Mouse (Mus musculus) cerebellum, postnatal 14 days (tissue): ENCODE results near the gene Rnf220.

Source experiments
- DNase-seq, 2 experiments: peaks; one replicate each; pipeline ENCODE4 v3.0.0; 2021; ENCODE audit warnings: mixed read lengths in 2 of 2

Rnf220 gene

GRCm38 (mm10) chr4:117339796-117340195 lies 157.1 kb downstream of the Rnf220 start:
- no peak for DNase-seq

- no peak for DNase-seq
Measured at GRCm38 (mm10) chr4:117330836-117331475, 165.9 kb downstream of the Rnf220 start.

GRCm38 (mm10) chr4:117330132-117330531 lies 166.7 kb downstream of the Rnf220 start:
- DNase-seq: peak in 1 of 2 experiments; percentile 23

DNA sequence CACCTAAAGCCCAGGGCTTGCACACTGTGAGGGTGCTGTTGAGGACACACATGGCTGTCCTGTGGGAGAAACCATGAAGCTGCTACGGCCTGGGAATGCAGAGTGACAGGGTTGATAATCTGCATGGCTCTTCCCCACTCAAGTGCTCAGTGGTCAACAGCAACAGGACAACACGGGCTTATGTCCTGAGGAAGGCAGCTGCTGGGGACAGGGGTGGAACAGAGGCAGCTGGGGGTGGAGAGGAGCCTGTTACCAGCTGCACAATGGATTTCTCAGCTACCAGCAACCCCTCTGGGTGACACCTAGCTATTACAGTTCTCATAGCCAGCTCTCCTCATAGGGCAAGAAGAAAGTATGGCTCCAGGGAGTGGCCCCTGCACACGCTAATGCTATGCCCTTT lies 169.9 kb downstream of the Rnf220 start:
- no peak for DNase-seq

DNA sequence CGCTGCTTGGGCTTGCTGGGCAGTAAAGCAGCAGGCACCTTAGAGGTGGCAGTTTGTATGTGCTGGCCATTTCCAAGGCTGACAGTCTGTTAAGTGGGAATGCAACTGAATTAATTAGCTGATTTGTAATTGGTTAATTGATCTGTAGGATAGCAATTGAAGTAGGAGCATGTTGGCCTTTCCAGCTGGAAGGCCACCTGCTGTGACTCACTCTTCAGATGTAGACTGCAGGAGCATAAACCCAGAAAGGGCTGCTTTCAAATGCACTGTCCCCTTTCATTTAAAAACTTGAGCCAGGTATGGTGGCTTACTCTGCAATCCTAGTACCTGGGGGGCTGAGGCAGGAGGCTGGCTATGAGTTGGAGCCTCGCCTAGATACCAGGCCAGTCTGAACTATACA lies 171.8 kb downstream of the Rnf220 start:
- no peak for DNase-seq

DNA sequence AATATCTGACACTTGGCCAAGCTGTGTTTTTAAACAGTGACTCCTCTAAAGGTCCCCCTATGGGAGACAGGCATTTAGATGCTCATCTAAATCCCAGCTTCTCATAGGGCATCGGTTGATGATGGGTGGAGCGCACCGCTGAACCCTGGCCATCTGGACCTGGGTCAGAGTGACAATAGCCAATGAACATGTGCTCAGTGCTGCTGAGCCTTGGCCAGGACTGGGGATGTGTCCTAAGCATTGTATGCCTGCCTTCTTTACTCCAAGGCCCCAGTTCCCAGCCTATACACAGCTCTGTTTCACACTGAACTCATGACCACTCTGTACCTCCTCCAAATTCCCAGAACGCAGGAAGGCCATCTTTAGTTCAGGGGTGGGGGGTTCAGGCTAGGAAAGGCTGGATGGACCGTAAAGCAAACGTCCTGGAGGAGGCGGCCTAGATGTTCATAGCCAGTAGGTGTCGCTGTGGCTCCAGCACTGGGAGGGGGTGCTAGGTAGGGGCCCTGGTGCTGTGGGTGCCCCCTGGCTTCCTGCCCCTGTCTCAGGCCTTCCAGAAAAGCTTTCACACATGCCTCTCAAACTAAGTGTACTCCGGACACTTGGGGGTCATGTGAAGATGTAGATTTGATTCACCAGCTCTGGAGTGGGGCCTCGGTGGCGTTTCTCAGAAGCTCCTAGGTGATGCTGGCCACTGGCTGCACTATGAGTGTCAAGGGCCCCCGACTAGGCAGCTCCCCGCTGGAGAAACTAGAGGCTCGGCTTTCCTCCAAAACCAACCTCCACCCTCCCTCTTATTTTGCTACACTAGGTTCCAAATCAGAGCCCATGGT lies 173.1 kb downstream of the Rnf220 start:
- DNase-seq: peak; percentile 56 to 74

DNA sequence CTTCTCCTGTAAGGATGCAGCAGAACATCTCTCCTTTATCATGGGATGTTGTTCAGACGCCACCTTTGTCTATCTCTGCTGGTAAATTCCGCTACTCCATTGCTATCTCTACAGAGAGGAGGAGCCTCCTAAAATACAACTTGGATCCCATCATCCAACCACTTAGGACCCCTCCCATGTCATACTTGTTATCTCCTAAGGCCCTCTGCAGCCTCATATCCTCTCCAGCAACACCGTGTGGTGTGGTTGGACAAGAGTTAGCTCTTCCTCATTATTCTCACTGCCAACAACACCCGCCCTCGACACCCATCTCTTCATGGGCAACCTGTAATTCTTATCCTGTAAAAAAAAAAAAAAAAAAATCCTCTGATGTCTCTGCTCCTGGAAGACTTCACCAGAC lies 175.8 kb downstream of the Rnf220 start:
- DNase-seq: no peak

GRCm38 (mm10) chr4:117318508-117318907 lies 178.3 kb downstream of the Rnf220 start:
- no peak for DNase-seq

DNA sequence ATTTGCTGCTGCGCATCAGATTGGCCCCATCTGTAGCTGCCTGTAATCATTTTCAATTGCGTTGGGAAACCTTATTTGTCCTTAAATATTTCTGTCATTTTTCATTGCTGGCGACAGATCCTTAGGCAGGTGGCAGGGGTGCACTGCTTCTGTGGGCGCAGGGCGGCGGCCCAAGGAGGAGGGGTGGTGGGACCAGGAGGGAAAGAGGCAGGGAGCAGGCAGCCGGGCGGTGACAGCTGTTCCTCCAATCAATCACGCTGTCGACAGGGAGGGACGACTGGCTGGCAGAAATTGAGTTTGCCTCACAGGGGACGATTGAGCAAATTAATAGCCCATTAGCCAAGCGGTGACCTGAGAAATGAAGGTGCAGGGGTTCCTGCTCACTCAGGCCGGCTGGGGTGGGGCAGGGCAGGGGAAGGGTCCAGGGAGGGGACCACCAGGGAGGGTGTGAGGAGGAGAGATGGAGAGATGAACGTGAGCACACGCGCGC lies 179.1 kb downstream of the Rnf220 start:
- DNase-seq: no peak

- no peak for DNase-seq
Measured at GRCm38 (mm10) chr4:117316800-117317199, 180.1 kb downstream of the Rnf220 start.

DNA sequence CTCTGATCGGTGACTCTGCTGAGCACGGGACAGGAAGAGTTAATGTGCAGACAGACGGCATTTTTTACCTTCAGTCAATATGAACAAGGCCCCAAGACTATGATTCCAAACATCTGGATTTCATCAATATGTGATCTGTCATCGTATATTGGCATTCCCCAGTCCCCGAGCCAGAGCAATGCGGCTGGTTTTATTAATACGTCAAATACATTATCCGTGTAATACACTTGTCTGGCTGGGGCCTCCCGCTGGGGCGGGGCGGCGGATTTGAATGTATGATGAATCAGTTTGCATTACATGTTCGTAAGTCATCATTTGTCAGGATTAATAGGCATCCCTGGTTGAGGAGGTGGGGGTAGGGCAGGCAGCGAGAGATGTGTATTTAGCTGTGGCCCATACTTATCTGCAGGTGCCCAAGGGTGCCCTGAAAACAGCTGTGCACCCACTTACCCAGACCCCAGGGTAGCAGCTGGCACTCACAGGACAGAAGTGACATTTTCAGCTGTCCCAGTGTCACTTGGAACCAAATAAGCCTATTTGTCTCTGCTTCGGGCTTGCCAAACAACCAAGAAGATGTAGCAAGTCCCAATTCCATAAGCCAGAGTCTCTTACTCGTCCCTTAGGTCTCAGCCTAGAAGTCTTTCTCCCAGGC lies 181.9 kb downstream of the Rnf220 start:
- DNase-seq: no peak

GRCm38 (mm10) chr4:117313085-117313424 lies 183.8 kb downstream of the Rnf220 start:
- peak; percentile 21 to 36 for DNase-seq

GRCm38 (mm10) chr4:117312416-117313084 lies 184.3 kb downstream of the Rnf220 start:
- no peak for DNase-seq

GRCm38 (mm10) chr4:117311891-117312290 lies 185.0 kb downstream of the Rnf220 start:
- no peak for DNase-seq

- no peak for DNase-seq
Measured at GRCm38 (mm10) chr4:117309427-117309826, 187.4 kb downstream of the Rnf220 start.

GRCm38 (mm10) chr4:117307270-117307669 lies 189.6 kb downstream of the Rnf220 start:
- DNase-seq: no peak

- DNase-seq: no peak
Measured at GRCm38 (mm10) chr4:117305461-117305860, 191.4 kb downstream of the Rnf220 start.

DNA sequence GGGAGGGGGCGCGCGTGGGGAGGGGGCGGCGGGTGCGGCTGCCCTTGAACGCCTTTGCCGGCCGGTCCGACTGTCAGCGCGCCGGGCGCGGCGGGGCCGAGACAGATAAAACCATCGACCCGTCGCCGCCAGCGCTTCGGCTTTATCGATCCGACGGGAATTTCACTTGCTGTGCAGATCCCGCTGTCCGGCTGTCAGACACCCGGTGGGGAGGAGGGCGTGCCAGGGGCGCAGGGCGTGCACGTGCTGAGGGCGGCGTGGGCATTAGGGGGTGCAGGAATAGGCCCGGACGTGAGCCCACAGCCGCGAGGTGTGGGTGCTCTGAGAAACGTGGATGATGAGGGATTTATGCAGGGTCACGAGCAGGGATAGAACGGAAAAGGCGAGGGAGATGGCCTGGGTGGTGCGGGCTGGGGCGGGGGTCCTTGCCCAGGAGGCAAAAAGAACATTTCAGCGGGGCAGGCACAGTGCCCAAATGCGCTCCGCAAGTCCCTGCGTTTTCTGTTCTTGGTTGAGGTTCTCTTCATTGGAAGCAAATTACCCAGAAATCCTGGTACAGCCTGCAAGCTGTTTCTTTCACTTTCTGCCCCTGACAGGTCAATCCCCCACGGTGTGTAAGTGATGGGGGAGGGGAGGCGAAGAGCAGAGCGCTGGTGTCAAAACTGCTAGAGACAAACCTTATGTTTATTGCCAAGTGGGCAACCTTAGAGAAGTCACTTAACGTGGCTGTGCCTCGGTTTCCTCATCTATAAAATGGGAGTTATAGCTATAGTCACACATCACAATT lies 192.4 kb downstream of the Rnf220 start:
- no peak for DNase-seq

- DNase-seq: no peak
Measured at GRCm38 (mm10) chr4:117303581-117304238, 193.1 kb downstream of the Rnf220 start.

- DNase-seq: no peak
Measured at GRCm38 (mm10) chr4:117302027-117302806, 194.6 kb downstream of the Rnf220 start.

GRCm38 (mm10) chr4:117299921-117300320 lies 196.9 kb downstream of the Rnf220 start:
- DNase-seq: no peak
